ENCODE assay signal across 10 mouse cellular contexts in genomic region chr2:167602978-167603377, GRCm38 (mm10). TPM values are rescaled to one million over a fixed set of nuclear protein-coding genes. Genes with fewer than 3 reads are reported as not detected.
DNase-seq lines count a peak whose midpoint lies in the region; ATAC-seq and TF ChIP-seq lines count a peak whose summit lies in the region.
"Had no signal": no experiment of that assay in that cellular context is flagged by ENCODE, and none has a peak within 500 bp of the region (broad histone marks: within the 10 kb centered on the region; RNA-seq: fewer than 3 reads in every experiment).

No protein-coding gene starts in this region.

- H3K36me3 ChIP-seq in heart, embryonic 16.5 days (ENCODE audit: control insufficient read depth, insufficient read depth), result peaks cover 3% of the 10 kb centered on the region; the same call in 1 of the 2 replicates
- peaks cover 8% of the 10 kb centered on the region for H3K36me3 ChIP-seq in heart, embryonic 12.5 days
- peaks cover 14% of the 10 kb centered on the region for H3K36me3 ChIP-seq in midbrain, embryonic 13.5 days
- H3K36me3 ChIP-seq in midbrain, postnatal 0 days (ENCODE audit: insufficient read depth, low read length), result peaks cover 9% of the 10 kb centered on the region; the same call in 1 of the 2 replicates
- H3K36me3 ChIP-seq in embryonic facial prominence, embryonic 13.5 days, result peaks cover 10% of the 10 kb centered on the region

- peaks cover 2% of the 10 kb centered on the region for H3K4me1 ChIP-seq in heart, embryonic 16.5 days (ENCODE audit: control insufficient read depth, insufficient read depth, low read length)
- peaks cover 36% of the 10 kb centered on the region for H3K4me1 ChIP-seq in heart, embryonic 12.5 days (replicated peaks)
- peaks cover 4% of the 10 kb centered on the region; the same call in 1 of the 2 replicates for H3K4me1 ChIP-seq in midbrain, embryonic 13.5 days (replicated peaks)
- no peaks in the 10 kb centered on the region for H3K4me1 ChIP-seq in midbrain, postnatal 0 days (ENCODE audit: insufficient read depth, low read length)
- H3K4me1 ChIP-seq in embryonic facial prominence, embryonic 13.5 days, result peaks cover 52% of the 10 kb centered on the region

- H3K4me3 ChIP-seq in heart, embryonic 16.5 days (ENCODE audit: low read length), result no peak overlapping the region
- H3K4me3 ChIP-seq in heart, embryonic 12.5 days, result no peak overlapping the region
- no peak overlapping the region for H3K4me3 ChIP-seq in midbrain, embryonic 13.5 days (replicated peaks)
- no peak overlapping the region for H3K4me3 ChIP-seq in midbrain, postnatal 0 days (ENCODE audit: low read depth, low read length)
- no peak overlapping the region for H3K4me3 ChIP-seq in embryonic facial prominence, embryonic 13.5 days

- intact Hi-C loops in left cerebral cortex, postnatal 4 days (cut with DNase I), result loop anchor here (5.0 kb wide), 1 partner anchor 56 kb away; no protein-coding TSS in a partner anchor

- peak; percentile 17; the same call in 1 of the 2 replicates for ATAC-seq in heart, embryonic 16.5 days (replicated peaks; ENCODE audit: extremely low read depth, insufficient read depth, low FRiP score)
- no peak for ATAC-seq in heart, embryonic 12.5 days (ENCODE audit: insufficient number of reproducible peaks, low FRiP score)
- ATAC-seq in midbrain, embryonic 13.5 days, result no peak
- no peak for ATAC-seq in midbrain, postnatal 0 days (ENCODE audit: low FRiP score)
- no peak for ATAC-seq in embryonic facial prominence, embryonic 13.5 days (ENCODE audit: insufficient number of reproducible peaks, insufficient read depth, low FRiP score, low TSS enrichment, low read depth)

- TF ChIP-seq CTCF in midbrain, postnatal 0 days (IDR thresholded peaks at IDR 0.05), result no peak

- no peak overlapping the region for H3K9ac ChIP-seq in heart, embryonic 16.5 days (ENCODE audit: low read length)
- no peak overlapping the region for H3K9ac ChIP-seq in heart, embryonic 12.5 days
- H3K9ac ChIP-seq in midbrain, embryonic 13.5 days (replicated peaks), result 0 out of 2 replicates have a peak overlapping the region, but pooled peaks have one; percentile 3
- no peak overlapping the region for H3K9ac ChIP-seq in midbrain, postnatal 0 days (replicated peaks; ENCODE audit: low read length, poor library complexity, severe bottlenecking)
- H3K9ac ChIP-seq in embryonic facial prominence, embryonic 13.5 days, result 0 out of 2 replicates have a peak overlapping the region, but pooled peaks have one; percentile 27

- 42% methylated on average over 5 of the region's 5 CpGs for WGBS in heart, embryonic 16.5 days
- 33% methylated on average over 5 of the region's 5 CpGs for WGBS in heart, embryonic 12.5 days
- WGBS in midbrain, embryonic 13.5 days, result 59% methylated on average over 5 of the region's 5 CpGs
- 54% methylated on average over 5 of the region's 5 CpGs for WGBS in midbrain, postnatal 0 days
- 28% methylated on average over 5 of the region's 5 CpGs for WGBS in embryonic facial prominence, embryonic 13.5 days

- no peak overlapping the region for H3K27ac ChIP-seq in heart, embryonic 16.5 days (ENCODE audit: low read length)
- no peak overlapping the region for H3K27ac ChIP-seq in heart, embryonic 12.5 days (ENCODE audit: poor library complexity, severe bottlenecking)
- H3K27ac ChIP-seq in midbrain, embryonic 13.5 days, result no peak overlapping the region
- H3K27ac ChIP-seq in midbrain, postnatal 0 days (ENCODE audit: low read depth, low read length), result no peak overlapping the region
- H3K27ac ChIP-seq in embryonic facial prominence, embryonic 13.5 days, result no peak overlapping the region; the same call in 1 of the 2 replicates

- no peak overlapping the region for H3K4me2 ChIP-seq in heart, embryonic 16.5 days (ENCODE audit: low read depth, low read length)
- H3K4me2 ChIP-seq in heart, embryonic 12.5 days, result no peak overlapping the region
- no peak overlapping the region for H3K4me2 ChIP-seq in midbrain, embryonic 13.5 days (replicated peaks)
- no peak overlapping the region for H3K4me2 ChIP-seq in midbrain, postnatal 0 days (ENCODE audit: low read depth, low read length, poor library complexity, severe bottlenecking)
- H3K4me2 ChIP-seq in embryonic facial prominence, embryonic 13.5 days, result no peak overlapping the region

- no peaks in the 10 kb centered on the region for H3K9me3 ChIP-seq in heart, embryonic 16.5 days (replicated peaks; ENCODE audit: control insufficient read depth, low read length)
- H3K9me3 ChIP-seq in heart, embryonic 12.5 days (replicated peaks), result no peaks in the 10 kb centered on the region
- H3K9me3 ChIP-seq in midbrain, embryonic 13.5 days, result no peaks in the 10 kb centered on the region
- no peaks in the 10 kb centered on the region for H3K9me3 ChIP-seq in midbrain, postnatal 0 days (ENCODE audit: low read length)
- H3K9me3 ChIP-seq in embryonic facial prominence, embryonic 13.5 days, result no peaks in the 10 kb centered on the region

- no peak for DNase-seq in midbrain, postnatal 0 days (ENCODE audit: low spot score)
- peak; percentile 26 for DNase-seq in lung, postnatal 25 days (ENCODE audit: low spot score)
- DNase-seq in left cerebral cortex, postnatal 4 days, result no peak
- no peak for DNase-seq in frontal cortex, postnatal 25 days (ENCODE audit: low spot score in 2 of 2)
- DNase-seq: thymus, postnatal 14 days had no signal

- no peaks in the 10 kb centered on the region; the same call in 1 of the 2 replicates for H3K27me3 ChIP-seq in heart, embryonic 16.5 days (ENCODE audit: control insufficient read depth, insufficient read depth, low read length)
- peaks cover 5% of the 10 kb centered on the region; the same call in 1 of the 2 replicates for H3K27me3 ChIP-seq in heart, embryonic 12.5 days (replicated peaks)
- peaks cover 7% of the 10 kb centered on the region for H3K27me3 ChIP-seq in midbrain, embryonic 13.5 days
- no peaks in the 10 kb centered on the region for H3K27me3 ChIP-seq in midbrain, postnatal 0 days (ENCODE audit: insufficient read depth, low read length)
- H3K27me3 ChIP-seq in embryonic facial prominence, embryonic 13.5 days, result no peaks in the 10 kb centered on the region

RNA-seq across cellular contexts. Expression of gene Ube2v1, which starts 28.9 kb away (rescaled TPM):
- polyA plus RNA-seq in heart, embryonic 16.5 days (2015; fragmentation: Nextera tagmentation; extraction: Ambion mirVana), result 210 and 218 TPM in 2 replicates
- 216 and 235 TPM in 2 replicates for polyA plus RNA-seq in heart, embryonic 12.5 days (2016; fragmentation: Nextera tagmentation; extraction: Ambion mirVana)
- polyA plus RNA-seq in midbrain, embryonic 13.5 days (2015; fragmentation: Nextera tagmentation; extraction: Ambion mirVana), result 298 and 301 TPM in 2 replicates
- total RNA-seq in midbrain, postnatal 0 days (2014; rRNA removed), result 191 and 233 TPM in 2 replicates
- 402 and 414 TPM in 2 replicates for polyA plus RNA-seq in midbrain, postnatal 0 days (2015; fragmentation: Nextera tagmentation; extraction: Ambion mirVana)
- polyA plus RNA-seq in embryonic facial prominence, embryonic 13.5 days (2015; fragmentation: Nextera tagmentation; extraction: Ambion mirVana), result 243 and 262 TPM in 2 replicates
- 100 to 1,000 TPM; 217 TPM for total RNA-seq in left cerebral cortex, postnatal 4 days (2021)

RNA-seq across cellular contexts. Expression of gene Gm20431, which starts 58.3 kb away (rescaled TPM):
- 2.2 and 3.0 TPM in 2 replicates for polyA plus RNA-seq in heart, embryonic 16.5 days (2015; fragmentation: Nextera tagmentation; extraction: Ambion mirVana)
- 10.4 and 11.5 TPM in 2 replicates for polyA plus RNA-seq in heart, embryonic 12.5 days (2016; fragmentation: Nextera tagmentation; extraction: Ambion mirVana)
- 9.8 and 11.2 TPM in 2 replicates for polyA plus RNA-seq in midbrain, embryonic 13.5 days (2015; fragmentation: Nextera tagmentation; extraction: Ambion mirVana)
- total RNA-seq in midbrain, postnatal 0 days (2014; rRNA removed), result not detected in 2 replicates
- 11.2 and 12.0 TPM in 2 replicates for polyA plus RNA-seq in midbrain, postnatal 0 days (2015; fragmentation: Nextera tagmentation; extraction: Ambion mirVana)
- 9.4 and 13.4 TPM in 2 replicates for polyA plus RNA-seq in embryonic facial prominence, embryonic 13.5 days (2015; fragmentation: Nextera tagmentation; extraction: Ambion mirVana)
- total RNA-seq in left cerebral cortex, postnatal 4 days (2021), result 10 to 100 TPM; 30.8 to 32.7 TPM
- total RNA-seq: hematopoietic stem cell, adult 5-6 weeks had no signal

Comparison
In these comparisons a context has a peak if more than half of its experiments do, and no peak if none do; other contexts are left out.
1. H3K9ac ChIP-seq: peak in midbrain, embryonic 13.5 days (single experiment) and embryonic facial prominence, embryonic 13.5 days (single experiment); none in heart, embryonic 16.5 days (single experiment), heart, embryonic 12.5 days (single experiment) and midbrain, postnatal 0 days (single experiment).